Mouse (Mus musculus) ES-E14 (cell line): Measurements from ENCODE around the gene Ddx39b.

Experiments used
- CHD2 ChIP-seq: IDR thresholded peaks from 2 replicates; pipeline ENCODE4 v1.6.1; 2014; ENCODE audit warnings: mild to moderate bottlenecking, low read depth, low read length, inconsistent platforms
- ZC3H11A ChIP-seq: IDR thresholded peaks from 2 replicates; pipeline ENCODE4 v1.6.1; 2012; ENCODE audit warnings: low read depth, mild to moderate bottlenecking, inconsistent platforms, low read length, borderline replicate concordance
- ZNF384 ChIP-seq: IDR thresholded peaks from 2 replicates; pipeline ENCODE4 v1.6.1; 2012; ENCODE audit warnings: low read depth, low read length, inconsistent platforms

DNA sequence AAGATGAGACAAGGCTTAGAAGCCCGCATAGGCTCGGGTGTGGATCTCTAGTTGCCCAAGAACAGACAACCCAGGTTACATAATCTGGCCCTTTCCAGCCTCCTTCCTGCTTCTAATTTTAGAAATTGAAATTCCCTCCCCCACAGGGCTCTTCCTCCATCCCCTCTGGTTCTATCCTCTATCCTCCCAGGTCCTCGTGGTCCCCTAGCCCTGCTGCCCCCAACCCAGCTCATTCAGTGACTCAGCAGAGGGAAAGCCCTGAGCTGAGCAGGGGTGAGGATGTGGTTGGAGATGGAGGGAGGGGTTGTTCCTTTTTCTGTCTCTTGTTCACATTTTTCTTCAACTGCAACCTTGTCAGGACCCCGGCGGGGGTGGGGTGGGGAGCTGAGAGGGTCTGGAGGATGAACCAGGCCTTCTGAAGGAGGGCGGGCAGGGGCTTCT lies 21.9 kb upstream of the Ddx39b start:
- TF ChIP-seq CHD2 (no peak), ZC3H11A (no peak), ZNF384 (no peak)
